In genomic region chrX:77487922-77488799, GRCm38 (mm10) we compare ENCODE assay signal across 9 mouse cellular contexts. TPM values are rescaled to one million over a fixed set of nuclear protein-coding genes. Genes with fewer than 3 reads are reported as not detected.
A peak's percentile ranks its signal among the peaks of the same experiment; 100 is the strongest.
DNase-seq lines count a peak whose midpoint lies in the region; ATAC-seq lines count a peak whose summit lies in the region.
"Had no signal": no experiment of that assay in that cellular context is flagged by ENCODE, and none has a peak within 500 bp of the region (broad histone marks: within the 10 kb centered on the region; RNA-seq: fewer than 3 reads in every experiment).

No protein-coding gene starts in this region.

- DNase-seq in intestine, embryonic 14.5 days (ENCODE audit: low spot score): no peak
- DNase-seq in MN1 (ENCODE audit: low spot score): peak; percentile 40
- DNase-seq in adrenal gland, adult 8-10 months: peak; percentile 67
- DNase-seq in spleen, adult 18-20 months: no peak
- no peak for DNase-seq in thymus, adult 18-20 months
- DNase-seq in thymus, postnatal 14 days: no peak

- H3K27ac ChIP-seq in intestine, embryonic 14.5 days (ENCODE audit: low read depth): 0 out of 2 replicates have a peak overlapping the region, but pooled peaks have one; percentile 27
- H3K27ac ChIP-seq in intestine, embryonic 16.5 days (ENCODE audit: low read length): no peak overlapping the region
- peak overlapping the region; percentile 63 for H3K27ac ChIP-seq in hindbrain, embryonic 16.5 days (ENCODE audit: low read depth, low read length)
- H3K27ac ChIP-seq: embryonic facial prominence, embryonic 15.5 days had no signal

- H3K36me3 ChIP-seq in intestine, embryonic 14.5 days (ENCODE audit: control insufficient read depth, insufficient read depth, low read length): no peaks in the 10 kb centered on the region
- no peaks in the 10 kb centered on the region for H3K36me3 ChIP-seq in intestine, embryonic 16.5 days (ENCODE audit: control insufficient read depth, insufficient read depth, low read length)
- no peaks in the 10 kb centered on the region for H3K36me3 ChIP-seq in hindbrain, embryonic 16.5 days (ENCODE audit: control insufficient read depth, insufficient read depth, low read length)
- H3K36me3 ChIP-seq: embryonic facial prominence, embryonic 15.5 days had no signal

- no peak overlapping the region for H3K9ac ChIP-seq in intestine, embryonic 14.5 days (ENCODE audit: low read length)
- no peak overlapping the region for H3K9ac ChIP-seq in intestine, embryonic 16.5 days (ENCODE audit: low read depth, low read length)
- no peak overlapping the region for H3K9ac ChIP-seq in hindbrain, embryonic 16.5 days (ENCODE audit: low read depth, low read length)
- H3K9ac ChIP-seq: embryonic facial prominence, embryonic 15.5 days had no signal

- ATAC-seq in intestine, embryonic 14.5 days (replicated peaks; ENCODE audit: low FRiP score, low TSS enrichment, low read depth): no peak
- ATAC-seq in intestine, embryonic 16.5 days: no peak
- ATAC-seq in hindbrain, embryonic 16.5 days: peak; percentile 85

- 39% methylated on average over 7 of the region's 7 CpGs for WGBS in intestine, embryonic 14.5 days
- WGBS in intestine, embryonic 16.5 days: 53% methylated on average over 7 of the region's 7 CpGs
- WGBS in hindbrain, embryonic 16.5 days: 36% methylated on average over 7 of the region's 7 CpGs

- H3K4me1 ChIP-seq in intestine, embryonic 14.5 days (replicated peaks; ENCODE audit: control insufficient read depth, insufficient read depth, low read length): no peaks in the 10 kb centered on the region
- H3K4me1 ChIP-seq in intestine, embryonic 16.5 days (ENCODE audit: control insufficient read depth, insufficient read depth, low read length): no peaks in the 10 kb centered on the region
- H3K4me1 ChIP-seq in hindbrain, embryonic 16.5 days (ENCODE audit: control insufficient read depth, insufficient read depth, low read depth, low read length): no peaks in the 10 kb centered on the region
- H3K4me1 ChIP-seq: embryonic facial prominence, embryonic 15.5 days had no signal

- no peak overlapping the region for H3K4me3 ChIP-seq in intestine, embryonic 14.5 days (ENCODE audit: low read depth, low read length)
- no peak overlapping the region for H3K4me3 ChIP-seq in intestine, embryonic 16.5 days (ENCODE audit: low read length)
- no peak overlapping the region for H3K4me3 ChIP-seq in hindbrain, embryonic 16.5 days (ENCODE audit: low read length)
- H3K4me3 ChIP-seq: embryonic facial prominence, embryonic 15.5 days had no signal

- no peaks in the 10 kb centered on the region for H3K9me3 ChIP-seq in intestine, embryonic 14.5 days (ENCODE audit: control insufficient read depth, low read length)
- no peaks in the 10 kb centered on the region for H3K9me3 ChIP-seq in intestine, embryonic 16.5 days (ENCODE audit: control insufficient read depth, low read length)
- H3K9me3 ChIP-seq in hindbrain, embryonic 16.5 days (ENCODE audit: control insufficient read depth, low read length): no peaks in the 10 kb centered on the region
- H3K9me3 ChIP-seq: embryonic facial prominence, embryonic 15.5 days had no signal

- H3K27me3 ChIP-seq in intestine, embryonic 14.5 days (replicated peaks; ENCODE audit: control insufficient read depth, insufficient read depth, low read length): no peaks in the 10 kb centered on the region
- no peaks in the 10 kb centered on the region for H3K27me3 ChIP-seq in intestine, embryonic 16.5 days (replicated peaks; ENCODE audit: control insufficient read depth, insufficient read depth, low read length)
- no peaks in the 10 kb centered on the region for H3K27me3 ChIP-seq in hindbrain, embryonic 16.5 days (replicated peaks; ENCODE audit: control insufficient read depth, insufficient read depth, low read length)
- H3K27me3 ChIP-seq: embryonic facial prominence, embryonic 15.5 days had no signal

- H3K4me2 ChIP-seq in intestine, embryonic 14.5 days (ENCODE audit: low read length): no peak overlapping the region
- no peak overlapping the region for H3K4me2 ChIP-seq in intestine, embryonic 16.5 days (ENCODE audit: low read depth, low read length)
- H3K4me2 ChIP-seq in hindbrain, embryonic 16.5 days (ENCODE audit: low read length): no peak overlapping the region
- H3K4me2 ChIP-seq: embryonic facial prominence, embryonic 15.5 days had no signal

RNA-seq across cellular contexts. Expression of gene Tbl1x, which starts 22.7 kb away (rescaled TPM):
- polyA plus RNA-seq in intestine, embryonic 14.5 days (2014; fragmentation: Nextera tagmentation; extraction: Ambion mirVana): 82.5 and 88.0 TPM in 2 replicates
- polyA plus RNA-seq in intestine, embryonic 16.5 days (2015; fragmentation: Nextera tagmentation; extraction: Ambion mirVana): 49.6 and 53.3 TPM in 2 replicates
- total RNA-seq in adrenal gland, adult 8-10 months (2022): 10 to 100 TPM; 72.6 to 92.8 (median 88.8) TPM
- polyA plus RNA-seq in hindbrain, embryonic 16.5 days (2015; fragmentation: Nextera tagmentation; extraction: Ambion mirVana): 39.1 and 41.7 TPM in 2 replicates

Comparison
In these comparisons a context has a peak if more than half of its experiments do, and no peak if none do; other contexts are left out.
1. DNase-seq: peak in MN1 (single experiment) and adrenal gland, adult 8-10 months (single experiment); none in intestine, embryonic 14.5 days (single experiment), spleen, adult 18-20 months (0 of 2), thymus, adult 18-20 months (0 of 2) and thymus, postnatal 14 days (single experiment).